Mouse (Mus musculus): ENCODE data around the gene Mecom.

DNA sequence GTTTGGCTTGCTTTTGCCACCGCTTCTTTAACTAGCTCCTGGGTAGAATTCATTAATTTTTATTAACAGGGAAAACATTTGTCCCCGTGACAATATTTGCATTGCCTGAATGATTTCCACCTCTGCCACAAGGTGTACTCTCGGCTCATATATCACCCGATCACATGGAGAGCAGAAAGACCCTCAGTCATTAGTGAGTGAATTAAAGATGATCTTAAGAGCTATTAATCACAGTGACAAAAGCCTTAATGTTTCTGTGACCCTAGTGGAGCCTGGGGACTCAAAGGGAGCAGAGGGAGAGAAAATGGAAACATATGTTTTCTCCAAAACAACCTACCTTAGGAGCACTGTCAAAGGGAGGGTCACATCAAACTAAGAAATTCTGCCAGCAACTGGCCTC, 261.3 kb downstream of the Mecom start:
- TF ChIP-seq TAL1 (IDR thresholded peaks at IDR 0.05; ENCODE audit: low read length): no peak
- no peak for TF ChIP-seq GATA1 (IDR thresholded peaks at IDR 0.05; ENCODE audit: low read length)
